In the genomic region with DNA sequence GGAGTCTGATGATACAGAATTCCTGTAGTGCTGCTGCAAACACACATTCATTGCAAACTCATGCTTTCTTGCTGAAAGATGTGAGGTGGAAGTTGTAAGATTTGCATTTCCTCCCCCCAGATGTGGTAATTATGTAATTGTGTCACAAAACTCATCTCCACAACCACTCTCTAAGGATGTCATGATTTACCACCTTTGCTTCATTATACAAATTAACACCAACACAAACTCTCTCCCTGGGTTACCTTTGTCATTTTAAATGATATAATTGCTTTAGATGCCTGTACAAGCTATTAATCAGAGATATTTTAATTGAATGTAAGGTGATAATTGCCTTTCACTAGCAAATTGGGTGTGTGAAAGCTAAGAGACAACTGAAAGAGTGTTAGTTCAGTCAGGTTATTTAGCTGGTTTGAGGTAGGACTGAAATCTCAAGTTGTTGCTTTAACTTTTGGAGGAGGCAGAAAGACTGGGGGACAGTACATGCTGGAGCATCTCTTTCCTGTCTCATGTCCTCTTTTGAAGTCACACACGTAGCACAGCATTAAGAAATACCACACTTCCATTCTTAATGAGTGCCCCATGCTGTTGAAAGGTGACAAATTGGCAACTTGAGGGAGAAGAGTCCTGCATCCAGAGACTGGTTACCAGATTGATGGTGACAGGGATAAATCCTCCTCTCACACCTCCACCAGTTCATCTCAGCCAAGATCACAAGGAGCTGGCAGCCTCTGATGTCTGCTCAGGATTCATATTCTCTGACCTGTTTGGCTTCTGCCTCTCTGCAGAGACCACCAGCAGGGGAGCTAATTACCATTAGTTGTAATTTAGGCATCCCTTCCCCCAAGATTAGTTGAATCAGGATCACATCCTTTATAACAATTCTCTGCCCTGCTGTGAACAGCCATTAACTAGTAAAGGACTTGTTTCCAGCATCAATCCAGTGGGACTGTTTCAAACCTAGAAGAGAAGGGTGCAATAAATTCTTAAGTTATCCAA, we compare ENCODE assay signal across 21 mouse cellular contexts. TPM values are rescaled to one million over a fixed set of nuclear protein-coding genes. Genes with fewer than 3 reads are reported as not detected.
A peak's percentile ranks its signal among the peaks of the same experiment; 100 is the strongest.
DNase-seq lines count a peak whose midpoint lies in the region; ATAC-seq and TF ChIP-seq lines count a peak whose summit lies in the region.
"Had no signal": no experiment of that assay in that cellular context is flagged by ENCODE, and none has a peak within 500 bp of the region (broad histone marks: within the 10 kb centered on the region; RNA-seq: fewer than 3 reads in every experiment).

No protein-coding gene starts in this region.

- WGBS in midbrain, embryonic 11.5 days: 13% methylated on average over 1 of the region's 1 CpGs
- whole genome bisulfite sequencing in midbrain, embryonic 10.5 days: 11% methylated on average over 1 of the region's 1 CpGs
- WGBS in midbrain, embryonic 14.5 days: 15% methylated on average over 1 of the region's 1 CpGs
- 31% methylated on average over 1 of the region's 1 CpGs for WGBS in thymus, adult 2 months

- H3K4me1 ChIP-seq in midbrain, embryonic 11.5 days (ENCODE audit: control insufficient read depth, insufficient read depth, low read length): no peaks in the 10 kb centered on the region
- H3K4me1 ChIP-seq in midbrain, embryonic 10.5 days: no peaks in the 10 kb centered on the region
- H3K4me1 ChIP-seq in midbrain, embryonic 14.5 days (ENCODE audit: control insufficient read depth, insufficient read depth, low read length): 0 out of 2 replicates have a peak, but pooled peaks cover 3% of the 10 kb centered on the region
- no peaks in the 10 kb centered on the region for H3K4me1 ChIP-seq in thymus, adult 2 months (replicated peaks; ENCODE audit: control insufficient read depth, insufficient read depth, low read length)

- no peak overlapping the region for H3K4me3 ChIP-seq in midbrain, embryonic 11.5 days (ENCODE audit: low read depth, low read length)
- H3K4me3 ChIP-seq in midbrain, embryonic 10.5 days: no peak overlapping the region
- H3K4me3 ChIP-seq in midbrain, embryonic 14.5 days (replicated peaks; ENCODE audit: low read depth, low read length): no peak overlapping the region
- no peak overlapping the region for H3K4me3 ChIP-seq in thymus, adult 2 months (ENCODE audit: control insufficient read depth, insufficient read depth, low read length)

- peak; percentile 73 to 83 for DNase-seq in cerebellum, postnatal 10 days
- no peak for DNase-seq in cerebellum, adult 11 months
- no peak for DNase-seq in midbrain, embryonic 11.5 days (ENCODE audit: low spot score, missing footprints)
- no peak for DNase-seq in midbrain, embryonic 10.5 days (ENCODE audit: low spot score)
- DNase-seq in midbrain, embryonic 14.5 days: peak; percentile 36
- no peak for DNase-seq in adrenal gland, postnatal 10 days
- DNase-seq in thymus, adult 2 months: no peak
- DNase-seq in kidney, postnatal 25 days: no peak
- DNase-seq: adrenal gland, postnatal 14 days; cerebellum, postnatal 36 days; gastrocnemius, postnatal 14 days; heart, postnatal 14 days; kidney, postnatal 10 days; lung, embryonic 14.5 days had no signal

- H3K27ac ChIP-seq in midbrain, embryonic 11.5 days (ENCODE audit: low read depth, low read length): no peak overlapping the region
- H3K27ac ChIP-seq in midbrain, embryonic 10.5 days (replicated peaks): no peak overlapping the region
- 0 out of 2 replicates have a peak overlapping the region, but pooled peaks have one; percentile 41 for H3K27ac ChIP-seq in midbrain, embryonic 14.5 days (replicated peaks; ENCODE audit: low read depth, low read length)
- no peak overlapping the region for H3K27ac ChIP-seq in thymus, adult 2 months (ENCODE audit: control insufficient read depth, insufficient read depth, low read length)

- no peak for TF ChIP-seq POLR2A in thymus, adult 2 months (IDR thresholded peaks at IDR 0.05; ENCODE audit: control insufficient read depth, extremely low read depth, insufficient read depth, low read length, poor library complexity)

- H3K27me3 ChIP-seq in midbrain, embryonic 11.5 days (ENCODE audit: control insufficient read depth, insufficient read depth, low read length): no peaks in the 10 kb centered on the region
- no peaks in the 10 kb centered on the region for H3K27me3 ChIP-seq in midbrain, embryonic 10.5 days (ENCODE audit: low read depth, poor library complexity, severe bottlenecking)
- no peaks in the 10 kb centered on the region for H3K27me3 ChIP-seq in midbrain, embryonic 14.5 days (ENCODE audit: control insufficient read depth, insufficient read depth, low read length)
- no peaks in the 10 kb centered on the region for H3K27me3 ChIP-seq in thymus, adult 2 months (ENCODE audit: control insufficient read depth, insufficient read depth, low read length)
- H3K27me3 ChIP-seq: CH12.LX had no signal

- H3K9ac ChIP-seq in midbrain, embryonic 11.5 days (ENCODE audit: low read length): no peak overlapping the region
- H3K9ac ChIP-seq in midbrain, embryonic 14.5 days (replicated peaks; ENCODE audit: low read length): no peak overlapping the region
- H3K9ac ChIP-seq: lung, embryonic 14.5 days had no signal

- ATAC-seq in midbrain, embryonic 11.5 days (ENCODE audit: low FRiP score): peak; percentile 50; the same call in 1 of the 2 replicates
- peak; percentile 49 for ATAC-seq in midbrain, embryonic 14.5 days (ENCODE audit: low FRiP score, low TSS enrichment)
- ATAC-seq: intestine, embryonic 16.5 days had no signal

- H3K4me2 ChIP-seq in midbrain, embryonic 11.5 days: no peak overlapping the region
- H3K4me2 ChIP-seq in midbrain, embryonic 14.5 days (ENCODE audit: low read length): no peak overlapping the region
- H3K4me2 ChIP-seq: liver, embryonic 11.5 days; lung, embryonic 14.5 days had no signal

- no peaks in the 10 kb centered on the region for H3K9me3 ChIP-seq in midbrain, embryonic 11.5 days (ENCODE audit: control insufficient read depth, low read length)
- no peaks in the 10 kb centered on the region for H3K9me3 ChIP-seq in midbrain, embryonic 10.5 days (replicated peaks)
- H3K9me3 ChIP-seq in midbrain, embryonic 14.5 days (ENCODE audit: control insufficient read depth, low read length): no peaks in the 10 kb centered on the region

- no peaks in the 10 kb centered on the region for H3K36me3 ChIP-seq in midbrain, embryonic 11.5 days (ENCODE audit: control insufficient read depth, insufficient read depth, low read length)
- no peaks in the 10 kb centered on the region for H3K36me3 ChIP-seq in midbrain, embryonic 10.5 days
- no peaks in the 10 kb centered on the region for H3K36me3 ChIP-seq in midbrain, embryonic 14.5 days (ENCODE audit: control insufficient read depth, insufficient read depth, low read length)
- H3K36me3 ChIP-seq in thymus, adult 2 months (ENCODE audit: control insufficient read depth, insufficient read depth, low read length): no peaks in the 10 kb centered on the region

- no peak for TF ChIP-seq CTCF in thymus, adult 2 months (IDR thresholded peaks at IDR 0.05; ENCODE audit: borderline replicate concordance, control insufficient read depth, extremely low read depth, insufficient read depth, low read length, poor library complexity)

RNA-seq across cellular contexts. Expression of a gene that starts 45.3 kb away (rescaled TPM):
- polyA plus RNA-seq in midbrain, embryonic 11.5 days (2014; fragmentation: Nextera tagmentation; extraction: Ambion mirVana): not detected in 2 replicates
- polyA plus RNA-seq in midbrain, embryonic 10.5 days (2016; fragmentation: Nextera tagmentation; extraction: Ambion mirVana): not detected in 2 replicates
- polyA plus RNA-seq in midbrain, embryonic 14.5 days (2014; fragmentation: Nextera tagmentation; extraction: Ambion mirVana): not detected in 2 replicates
- total RNA-seq in adrenal gland, postnatal 10 days (2021): not detected
- not detected in 2 replicates for polyA plus RNA-seq in thymus, adult 2 months (2012; rRNA removed)
- total RNA-seq: adrenal gland, postnatal 14 days; CH12.LX; gastrocnemius, postnatal 14 days; heart, postnatal 14 days; layer of hippocampus, postnatal 14 days; left cerebral cortex, postnatal 36 days; megakaryocyte progenitor cell, adult 5-6 weeks had no signal
- polyA plus RNA-seq: embryonic facial prominence, embryonic 14.5 days; intestine, embryonic 16.5 days; liver, embryonic 11.5 days; lung, embryonic 14.5 days had no signal

RNA-seq across cellular contexts. Expression of a gene that starts 46.2 kb away (rescaled TPM):
- polyA plus RNA-seq in midbrain, embryonic 11.5 days (2014; fragmentation: Nextera tagmentation; extraction: Ambion mirVana): not detected in 2 replicates
- polyA plus RNA-seq in midbrain, embryonic 10.5 days (2016; fragmentation: Nextera tagmentation; extraction: Ambion mirVana): not detected in 2 replicates
- polyA plus RNA-seq in midbrain, embryonic 14.5 days (2014; fragmentation: Nextera tagmentation; extraction: Ambion mirVana): not detected in 2 replicates
- not detected for total RNA-seq in adrenal gland, postnatal 10 days (2021)
- not detected in 2 replicates for polyA plus RNA-seq in thymus, adult 2 months (2012; rRNA removed)
- total RNA-seq: adrenal gland, postnatal 14 days; CH12.LX; gastrocnemius, postnatal 14 days; heart, postnatal 14 days; layer of hippocampus, postnatal 14 days; left cerebral cortex, postnatal 36 days; megakaryocyte progenitor cell, adult 5-6 weeks had no signal
- polyA plus RNA-seq: embryonic facial prominence, embryonic 14.5 days; intestine, embryonic 16.5 days; liver, embryonic 11.5 days; lung, embryonic 14.5 days had no signal

Comparison
In these comparisons a context has a peak if more than half of its experiments do, and no peak if none do; other contexts are left out.
1. DNase-seq: peak in cerebellum, postnatal 10 days (2 of 2) and midbrain, embryonic 14.5 days (single experiment); none in cerebellum, adult 11 months (single experiment), midbrain, embryonic 11.5 days (single experiment), midbrain, embryonic 10.5 days (single experiment), adrenal gland, postnatal 10 days (single experiment), thymus, adult 2 months (single experiment) and kidney, postnatal 25 days (0 of 2).